Mouse (Mus musculus) limb, embryonic 12.5 days (tissue): ENCODE measurements around the gene Dhx9. TPM values are rescaled to one million over a fixed set of nuclear protein-coding genes. Genes with fewer than 3 reads are reported as not detected.
A peak's percentile ranks its signal among the peaks of the same experiment; 100 is the strongest.
"Not testable (repeated sequence)": the region's sequence is repeated elsewhere in the genome, so short reads cannot be mapped to it uniquely, and the experiment has no call there.

Experiments used
- ATAC-seq: fragments of 200-750 bp; cut with Nextera tagmentation; 2 replicates; pipeline ENCODE4 v1.8.0; 2017; ENCODE audit warnings: low read depth, moderate TSS enrichment; ENCODE audit not compliant: insufficient number of reproducible peaks, insufficient read depth, low FRiP score, low TSS enrichment
- H3K27ac ChIP-seq: fragments of 300-500 bp; sonication (generic); 2 replicates; pipeline ENCODE4 v1.5.1; 2016; ENCODE audit warnings: mild to moderate bottlenecking, moderate library complexity
- H3K27me3 ChIP-seq: fragments of 300-500 bp; sonication (generic); 2 replicates; pipeline ENCODE4 v1.6.1; 2016; ENCODE audit warnings: mild to moderate bottlenecking, moderate library complexity
- H3K36me3 ChIP-seq: fragments of 300-500 bp; sonication (generic); 2 replicates; pipeline ENCODE4 v1.6.1; 2016; ENCODE audit warnings: mild to moderate bottlenecking, moderate library complexity
- H3K4me1 ChIP-seq: fragments of 300-500 bp; sonication (generic); replicated peaks from 2 replicates; pipeline ENCODE4 v1.6.1; 2016
- H3K4me2 ChIP-seq: fragments of 300-500 bp; sonication (generic); 2 replicates; pipeline ENCODE4 v1.6.1; 2016; ENCODE audit warnings: mild to moderate bottlenecking, moderate library complexity
- H3K4me3 ChIP-seq: fragments of 300-500 bp; sonication (generic); replicated peaks from 2 replicates; pipeline ENCODE4 v1.5.1; 2016; ENCODE audit warnings: mild to moderate bottlenecking
- H3K9ac ChIP-seq: fragments of 300-500 bp; sonication (generic); replicated peaks from 2 replicates; pipeline ENCODE4 v1.6.1; 2016; ENCODE audit warnings: mild to moderate bottlenecking, moderate library complexity
- H3K9me3 ChIP-seq: fragments of 300-500 bp; sonication (generic); 2 replicates; pipeline ENCODE4 v1.6.1; 2016; ENCODE audit warnings: mild to moderate bottlenecking, moderate library complexity
- WGBS: fragments of 180-500 bp; shearing (Covaris S2); methylation state at CpG from one replicate; pipeline ENCODE4 v1.1.7; 2016; 5-methylcytosine and 5-hydroxymethylcytosine counted together
- polyA plus RNA-seq: library from polyadenylated mRNA; unstranded; fragments of >200 nt; fragmentation: Nextera tagmentation; extraction: Ambion mirVana; gene quantifications from 2 replicates; pipeline ENCODE4 v1.2.1, GENCODE M21; 2016

Gene Dhx9
- 49.6 and 57.0 TPM in 2 replicates for polyA plus RNA-seq

DNA sequence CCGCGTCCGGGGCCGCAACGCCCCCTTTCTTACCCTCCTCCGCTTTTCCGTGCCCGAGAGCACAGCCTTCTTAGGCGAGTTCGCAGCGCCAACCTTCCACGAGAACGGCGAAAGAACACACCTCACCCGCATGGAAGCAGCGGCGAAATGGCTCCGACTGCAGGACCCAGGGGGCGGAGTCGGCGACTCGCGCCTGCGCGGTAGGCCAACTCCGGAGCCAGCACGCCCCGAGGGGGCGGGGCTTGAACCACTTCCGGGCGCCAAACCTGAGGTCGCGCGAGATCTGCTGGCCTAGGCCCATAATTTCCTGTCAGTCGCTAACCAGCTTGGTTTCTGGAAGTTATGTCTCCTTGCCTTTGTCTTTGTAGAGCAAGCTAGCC, at the start of gene Dhx9:
TSS of gene Dhx9 (minus strand) at position 161 of the 380 bp plus-strand sequence.
- Histone ChIP-seq H3K4me2 (peak within 1 kb of the TSS; percentile 92), H3K27me3 (no peaks in the 10 kb centered on the region), H3K27ac (peak within 1 kb of the TSS; percentile 95), H3K4me1 (peaks cover 20% of the 10 kb centered on the region), H3K4me3 (peak within 1 kb of the TSS; percentile 98), H3K9ac (peak within 1 kb of the TSS; percentile 99), H3K36me3 (peaks cover 9% of the 10 kb centered on the region), H3K9me3 (no peaks in the 10 kb centered on the region)
- WGBS, result under 1% methylated on average over 35 of the region's 35 CpGs
- peak; percentile 74 for ATAC-seq

DNA sequence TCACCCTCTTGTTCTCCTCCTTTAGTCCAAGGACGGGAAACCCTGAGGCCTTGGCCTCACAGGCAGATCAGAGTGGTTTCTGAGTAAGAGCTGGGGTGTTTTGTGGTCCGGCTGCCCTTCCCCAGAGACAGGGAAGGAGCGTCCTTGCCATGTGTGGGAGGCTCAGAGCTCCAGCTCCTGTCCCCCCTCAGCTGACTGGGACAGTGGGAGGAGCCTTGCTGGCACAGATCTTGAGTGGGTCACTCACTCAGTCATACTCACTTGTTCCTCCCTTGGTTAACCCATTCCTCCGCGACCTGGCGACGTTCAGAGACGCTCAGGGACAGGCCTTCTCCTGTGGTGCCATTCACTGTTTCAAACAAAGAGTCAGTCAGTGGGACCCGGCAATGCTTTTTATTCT, 48.2 kb upstream of the Dhx9 start:
- Histone ChIP-seq H3K9ac (no peak overlapping the region), H3K27ac (no peak overlapping the region)
- 77% methylated on average over 9 of the region's 9 CpGs for WGBS

DNA sequence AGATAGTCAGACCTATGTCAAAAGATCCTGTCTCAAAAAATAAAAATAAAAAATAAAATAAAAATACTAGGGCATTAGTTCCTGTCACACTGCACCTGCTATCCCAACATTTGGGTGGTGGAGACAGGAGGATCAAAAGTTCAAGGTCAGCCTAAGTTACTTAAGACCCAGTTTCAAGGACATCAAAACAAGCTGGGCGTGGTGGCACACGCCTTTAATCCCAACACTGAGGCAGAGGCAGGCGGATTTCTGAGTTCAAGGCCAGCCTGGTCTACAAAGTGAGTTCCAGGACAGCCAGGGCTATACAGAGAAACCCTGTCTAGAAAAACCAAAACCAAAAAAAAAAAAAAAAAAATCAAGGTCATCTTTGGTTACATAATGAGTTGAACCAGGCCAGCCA, 45.4 kb upstream of the Dhx9 start:
- WGBS, result 89% methylated on average over 3 of the region's 3 CpGs
- ATAC-seq, H3K4me2 ChIP-seq, H3K9ac ChIP-seq, H3K27me3 ChIP-seq, H3K4me3 ChIP-seq, H3K36me3 ChIP-seq, H3K9me3 ChIP-seq: not testable (repeated sequence)
- H3K27ac ChIP-seq, result peak overlapping the region; percentile 85; the same call in 1 of the 2 replicates
- peaks cover 11% of the 10 kb centered on the region; the same call in 1 of the 2 replicates for H3K4me1 ChIP-seq

More for the DNA sequence above, 48.2 kb upstream of the Dhx9 start:
- H3K9me3 ChIP-seq, result no peaks in the 10 kb centered on the region
- ATAC-seq, result no peak
- no peaks in the 10 kb centered on the region for H3K36me3 ChIP-seq
- H3K4me1 ChIP-seq, result peaks cover 11% of the 10 kb centered on the region; the same call in 1 of the 2 replicates
- no peak overlapping the region for H3K4me3 ChIP-seq
- H3K27me3 ChIP-seq, result no peaks in the 10 kb centered on the region
- H3K4me2 ChIP-seq, result no peak overlapping the region

DNA sequence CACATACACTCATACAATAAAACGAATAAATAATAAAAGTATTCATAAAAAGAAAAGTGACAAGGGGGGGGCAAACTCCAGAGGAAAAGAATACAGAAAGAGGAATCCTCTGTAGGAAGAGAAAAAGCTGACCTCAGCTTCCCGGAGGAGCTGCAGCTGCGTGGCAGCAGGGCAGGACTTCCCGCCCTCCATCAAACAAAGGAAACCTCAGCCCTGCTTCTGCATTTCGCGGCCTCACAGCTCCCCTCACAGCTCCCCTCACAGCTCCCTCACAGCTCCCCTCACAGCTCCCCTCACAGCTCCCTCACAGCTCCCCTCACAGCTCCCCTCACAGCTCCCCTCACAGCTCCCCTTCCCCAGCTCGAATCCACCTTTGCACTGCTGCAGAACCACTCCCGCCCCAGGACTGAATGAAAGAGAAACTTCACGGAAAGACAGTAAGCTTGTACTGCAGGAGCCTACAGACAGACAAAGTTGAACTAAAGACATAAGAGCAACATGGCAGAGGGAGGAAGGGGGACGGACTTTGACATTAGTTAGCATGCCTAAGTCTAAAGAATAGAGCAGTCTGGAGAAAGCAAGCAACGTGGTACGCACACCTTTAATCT, 44.9 kb upstream of the Dhx9 start:
- Histone ChIP-seq H3K36me3 (no peaks in the 10 kb centered on the region), H3K9ac (peak overlapping the region; percentile 40; the same call in 1 of the 2 replicates), H3K27ac (peak overlapping the region; percentile 85), H3K4me3 (no peak overlapping the region), H3K4me2 (peak overlapping the region; percentile 39), H3K9me3 (no peaks in the 10 kb centered on the region), H3K4me1 (peaks cover 11% of the 10 kb centered on the region; the same call in 1 of the 2 replicates), H3K27me3 (no peaks in the 10 kb centered on the region)
- ATAC-seq, result 0 out of 2 replicates have a peak, but pooled peaks have one; percentile 29
- 22% methylated on average over 12 of the region's 12 CpGs for WGBS

DNA sequence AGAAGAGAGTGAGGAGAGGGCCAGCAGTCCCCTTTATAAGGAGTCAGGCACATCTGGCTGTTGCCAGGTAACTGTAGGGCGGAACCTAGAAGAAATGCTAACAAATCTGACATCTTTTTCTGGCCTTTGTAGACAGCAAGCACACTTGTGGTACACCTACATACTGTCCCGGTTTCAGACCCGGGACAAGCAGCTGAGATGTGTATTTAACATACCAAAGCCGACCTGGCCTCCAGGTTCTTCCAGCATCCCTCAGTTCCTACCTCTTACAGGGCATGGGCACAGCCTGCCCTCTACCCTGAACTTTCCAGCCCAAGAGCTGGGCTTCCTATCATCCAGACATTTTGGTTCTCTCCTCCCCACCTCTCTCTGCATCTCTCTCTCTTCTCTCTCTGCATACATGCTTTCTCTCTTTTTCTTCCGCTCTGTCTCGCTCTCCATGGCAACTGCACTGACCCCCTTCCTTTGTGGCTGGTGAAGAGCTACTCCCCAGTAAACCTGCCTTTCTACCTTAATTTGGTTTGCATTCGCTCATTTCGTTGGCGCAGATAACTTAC, 44.3 kb upstream of the Dhx9 start:
- no peak; the same call in 1 of the 2 replicates for ATAC-seq
- H3K27ac ChIP-seq, result peak overlapping the region; percentile 85
- H3K9ac ChIP-seq, result peak overlapping the region; percentile 40
- H3K9me3 ChIP-seq, result no peaks in the 10 kb centered on the region
- H3K36me3 ChIP-seq, result no peaks in the 10 kb centered on the region
- H3K4me3 ChIP-seq, result no peak overlapping the region
- peak overlapping the region; percentile 39 for H3K4me2 ChIP-seq
- H3K27me3 ChIP-seq, result no peaks in the 10 kb centered on the region
- peaks cover 11% of the 10 kb centered on the region; the same call in 1 of the 2 replicates for H3K4me1 ChIP-seq
- 37% methylated on average over 9 of the region's 9 CpGs for WGBS

DNA sequence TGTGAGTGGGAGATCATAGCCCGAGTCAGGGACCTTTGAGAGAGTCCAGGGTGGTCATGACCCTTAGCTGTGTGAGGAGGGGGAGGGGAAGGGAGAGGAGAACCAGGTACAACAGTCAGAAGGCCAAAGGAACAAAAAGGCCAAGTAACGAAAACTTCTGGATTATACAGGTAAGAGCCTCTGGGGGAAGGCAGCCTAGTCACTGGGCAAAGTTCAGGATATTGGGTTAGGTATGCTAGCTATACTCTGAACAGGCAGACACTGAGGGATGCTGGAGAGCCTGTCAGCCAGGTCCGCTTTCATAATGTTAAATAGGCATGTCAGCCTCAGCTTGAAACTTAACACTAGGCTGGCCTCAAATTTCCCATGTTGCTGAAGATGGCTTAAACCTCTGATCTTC, 34.7 kb upstream of the Dhx9 start:
- H3K9ac ChIP-seq, result no peak overlapping the region
- H3K4me3 ChIP-seq, result no peak overlapping the region
- H3K27ac ChIP-seq, result no peak overlapping the region
- H3K9me3 ChIP-seq, result no peaks in the 10 kb centered on the region
- WGBS, result 53% methylated on average over 3 of the region's 3 CpGs
- no peak for ATAC-seq
- no peak overlapping the region for H3K4me2 ChIP-seq
- H3K4me1 ChIP-seq, result no peaks in the 10 kb centered on the region
- H3K27me3 ChIP-seq, result no peaks in the 10 kb centered on the region
- no peaks in the 10 kb centered on the region for H3K36me3 ChIP-seq

DNA sequence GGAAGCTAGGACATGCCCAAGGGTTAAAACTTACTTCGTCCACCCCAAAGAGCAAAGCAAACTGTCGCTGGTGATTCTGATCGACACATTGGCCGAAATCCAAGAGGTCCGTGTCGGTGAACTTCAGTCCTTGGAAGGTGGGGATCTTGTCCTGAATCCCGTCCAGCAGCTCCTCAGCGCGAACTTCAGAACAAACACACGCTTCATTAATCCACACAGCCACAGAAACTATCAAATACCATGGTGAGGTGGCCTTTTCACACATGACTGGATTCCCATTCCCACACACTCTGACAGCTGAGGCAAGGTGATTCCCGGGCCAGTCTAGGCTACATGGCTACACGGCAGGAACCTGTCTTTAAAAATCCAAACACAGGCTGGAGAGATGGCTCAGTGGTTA, 27.9 kb upstream of the Dhx9 start:
- Histone ChIP-seq H3K27me3 (no peaks in the 10 kb centered on the region), H3K27ac (no peak overlapping the region), H3K4me2 (no peak overlapping the region), H3K9me3 (no peaks in the 10 kb centered on the region), H3K4me1 (no peaks in the 10 kb centered on the region), H3K9ac (no peak overlapping the region), H3K36me3 (no peaks in the 10 kb centered on the region), H3K4me3 (no peak overlapping the region)
- no peak for ATAC-seq
- WGBS, result 93% methylated on average over 12 of the region's 12 CpGs

DNA sequence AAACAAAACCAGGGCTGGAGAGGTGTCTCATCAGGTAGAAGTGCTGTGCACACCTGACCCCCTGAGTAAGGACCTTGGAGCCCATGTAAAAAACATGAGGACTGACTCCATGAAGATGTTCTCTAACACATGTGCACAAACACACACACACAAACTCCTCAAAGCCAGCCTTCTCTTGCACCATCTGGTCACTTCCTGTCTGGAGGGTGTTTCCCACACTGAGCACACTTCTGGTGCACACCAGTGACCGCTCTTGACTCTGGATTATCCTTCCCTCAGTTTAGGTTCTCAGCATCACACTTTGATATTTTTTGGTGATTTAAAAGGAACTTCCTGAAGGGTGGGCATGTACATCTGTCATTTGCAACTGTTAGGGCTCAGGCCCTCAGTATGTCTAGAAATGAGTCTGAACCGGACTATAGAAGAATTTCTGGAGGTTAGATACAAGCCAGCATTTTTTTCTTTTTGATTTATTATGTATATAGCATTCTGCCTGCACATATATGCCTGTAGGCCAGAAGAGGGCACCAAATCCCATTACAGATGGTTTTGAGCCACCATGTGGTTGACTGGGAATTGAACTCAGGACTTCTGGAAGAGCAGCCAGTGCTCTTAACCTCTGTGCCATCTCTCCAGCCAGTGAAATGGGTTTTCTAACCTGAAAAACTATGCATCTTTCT, 23.0 kb upstream of the Dhx9 start:
- Histone ChIP-seq H3K4me3 (no peak overlapping the region), H3K9me3 (no peaks in the 10 kb centered on the region), H3K27ac (no peak overlapping the region), H3K27me3 (no peaks in the 10 kb centered on the region), H3K9ac (no peak overlapping the region), H3K4me2 (no peak overlapping the region), H3K36me3 (no peaks in the 10 kb centered on the region), H3K4me1 (no peaks in the 10 kb centered on the region)
- no peak for ATAC-seq
- WGBS, result 63% methylated on average over 2 of the region's 2 CpGs

DNA sequence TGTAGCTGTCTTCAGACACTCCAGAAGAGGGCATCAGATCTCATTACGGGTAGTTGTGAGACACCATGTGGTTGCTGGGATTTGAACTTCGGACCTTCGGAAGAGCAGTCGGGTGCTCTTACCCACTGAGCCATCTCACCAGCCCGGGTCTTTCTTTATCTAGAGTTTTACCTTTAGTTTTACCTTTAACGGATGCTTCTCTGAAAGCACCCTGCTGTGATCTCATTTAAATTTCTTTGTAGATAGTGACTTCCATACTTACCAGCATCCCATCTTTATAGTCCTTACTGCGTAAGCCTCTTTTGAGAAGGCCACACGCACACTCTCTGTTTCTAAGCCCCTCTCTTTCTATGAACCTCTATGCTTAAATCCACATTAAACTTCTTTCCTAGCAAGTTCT, 22.1 kb upstream of the Dhx9 start:
- not testable (repeated sequence) for H3K4me1 ChIP-seq, H3K9ac ChIP-seq, H3K27ac ChIP-seq, H3K4me2 ChIP-seq, ATAC-seq, H3K9me3 ChIP-seq, H3K36me3 ChIP-seq, H3K4me3 ChIP-seq, H3K27me3 ChIP-seq
- WGBS, result 59% methylated on average over 8 of the region's 8 CpGs

DNA sequence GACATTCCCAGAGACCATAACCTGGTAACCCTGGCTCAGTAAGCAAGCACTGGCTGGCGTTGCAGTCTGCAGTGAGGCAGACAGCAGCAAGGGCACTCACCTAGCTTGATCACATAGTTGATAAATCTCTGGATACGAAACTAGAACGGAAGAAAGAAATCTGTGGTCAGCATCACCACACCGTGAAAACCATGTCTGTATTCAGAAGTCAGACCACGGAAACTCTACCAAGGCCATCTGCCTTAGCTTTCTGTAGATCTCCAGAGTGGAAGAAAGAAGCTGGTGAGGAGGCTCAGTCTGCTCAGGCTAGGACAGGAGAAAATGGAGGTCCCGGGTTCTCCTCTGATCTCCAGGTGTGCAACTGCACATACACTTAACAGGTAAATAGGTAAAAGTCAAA, 21.6 kb upstream of the Dhx9 start:
- H3K4me2 ChIP-seq, result no peak overlapping the region
- no peaks in the 10 kb centered on the region for H3K27me3 ChIP-seq
- ATAC-seq, result no peak
- no peaks in the 10 kb centered on the region for H3K4me1 ChIP-seq
- 90% methylated on average over 6 of the region's 6 CpGs for WGBS
- no peaks in the 10 kb centered on the region for H3K9me3 ChIP-seq
- H3K36me3 ChIP-seq, result no peaks in the 10 kb centered on the region
- H3K27ac ChIP-seq, result no peak overlapping the region
- no peak overlapping the region for H3K4me3 ChIP-seq
- no peak overlapping the region for H3K9ac ChIP-seq

DNA sequence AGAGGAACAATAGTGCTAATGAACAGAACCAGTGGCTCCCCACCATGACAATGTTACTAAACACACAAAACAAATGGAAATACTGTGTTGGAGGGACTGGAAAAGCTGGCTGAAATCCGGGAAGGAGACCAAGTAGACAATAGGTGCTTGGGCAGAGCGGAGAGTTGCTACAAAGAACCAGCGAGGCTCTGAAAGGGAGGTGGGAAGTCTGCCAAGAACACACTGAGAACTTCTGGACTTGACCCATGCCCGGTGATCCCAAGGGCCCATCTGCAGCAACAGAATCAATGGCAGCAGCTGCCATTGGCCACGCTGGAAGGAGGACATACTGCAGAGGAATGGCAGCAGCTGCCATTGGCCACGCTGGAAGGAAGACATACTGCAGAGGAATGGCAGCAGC, 18.8 kb upstream of the Dhx9 start:
- no peaks in the 10 kb centered on the region for H3K36me3 ChIP-seq
- WGBS, result 85% methylated on average over 6 of the region's 6 CpGs
- no peak overlapping the region for H3K4me2 ChIP-seq
- H3K4me3 ChIP-seq, result no peak overlapping the region
- H3K9ac ChIP-seq, result no peak overlapping the region
- H3K27ac ChIP-seq, result no peak overlapping the region
- H3K4me1 ChIP-seq, result no peaks in the 10 kb centered on the region
- no peak for ATAC-seq
- H3K27me3 ChIP-seq, result no peaks in the 10 kb centered on the region
- no peaks in the 10 kb centered on the region for H3K9me3 ChIP-seq
